Mouse (Mus musculus): ENCODE measurements at regions not wholly inside any gene's neighbourhood (a gene's known extent, or its start where the extent isn't known, plus 50 kb on each side); places are given as distances from the start of the nearest gene placed in this dataset.

DNA sequence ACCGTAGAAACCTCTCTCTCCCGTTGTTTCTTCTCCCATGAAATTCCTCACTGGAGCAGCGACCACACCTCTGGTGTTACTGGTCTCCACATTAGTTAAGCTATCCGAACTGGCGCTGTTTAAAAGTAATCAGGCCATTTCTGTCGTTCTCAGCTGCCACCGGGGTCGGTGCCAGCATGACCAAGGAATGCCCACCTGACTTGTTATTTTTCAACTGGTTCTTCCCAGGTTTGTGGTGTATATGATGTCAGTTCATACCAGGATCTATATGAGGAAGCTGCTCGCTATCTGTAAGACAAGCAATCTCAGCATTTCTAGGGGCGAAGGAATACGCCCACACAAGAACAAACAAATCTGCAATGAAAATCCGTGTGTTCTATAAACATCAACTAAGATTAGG, 116.6 kb downstream of the Barhl2 start:
- TF ChIP-seq CTCF (IDR thresholded peaks at IDR 0.05; ENCODE audit: low read depth, low read length): no peak
- TF ChIP-seq POLR2A (IDR thresholded peaks at IDR 0.05; ENCODE audit: borderline replicate concordance, low read depth, low read length): no peak
